Mouse (Mus musculus) stomach, embryonic 16.5 days (tissue): ENCODE measurements around the gene Zbtb46. TPM values are rescaled to one million over a fixed set of nuclear protein-coding genes. Genes with fewer than 3 reads are reported as not detected.
A peak's percentile ranks its signal among the peaks of the same experiment; 100 is the strongest.

ENCODE experiments used
- ATAC-seq: fragments of 200-750 bp; cut with Nextera tagmentation; 2 replicates; pipeline ENCODE4 v1.8.0; 2017; ENCODE audit warnings: moderate number of reproducible peaks, moderate TSS enrichment; ENCODE audit not compliant: insufficient read depth, low FRiP score
- H3K27ac ChIP-seq: fragments of 300-500 bp; sonication (generic); 2 replicates; pipeline ENCODE4 v1.5.1; 2014; ENCODE audit warnings: low read length
- H3K27me3 ChIP-seq: fragments of 300-500 bp; sonication (generic); 2 replicates; pipeline ENCODE4 v1.6.1; 2014; ENCODE audit warnings: low read length, control low read depth, mixed read lengths; ENCODE audit not compliant: control insufficient read depth, insufficient read depth
- H3K36me3 ChIP-seq: fragments of 300-500 bp; sonication (generic); 2 replicates; pipeline ENCODE4 v1.6.1; 2014; ENCODE audit warnings: low read length; ENCODE audit not compliant: control insufficient read depth, insufficient read depth
- H3K4me1 ChIP-seq: fragments of 300-500 bp; sonication (generic); 2 replicates; pipeline ENCODE4 v1.6.1; 2014; ENCODE audit warnings: low read length, control low read depth, mixed read lengths; ENCODE audit not compliant: control insufficient read depth, insufficient read depth
- H3K4me2 ChIP-seq: fragments of 300-500 bp; sonication (generic); 2 replicates; pipeline ENCODE4 v1.6.1; 2014; ENCODE audit warnings: low read depth, low read length, mixed read lengths
- H3K4me3 ChIP-seq: fragments of 300-500 bp; sonication (generic); replicated peaks from 2 replicates; pipeline ENCODE4 v1.5.1; 2014; ENCODE audit warnings: mild to moderate bottlenecking, low read length
- H3K9ac ChIP-seq: fragments of 300-500 bp; sonication (generic); 2 replicates; pipeline ENCODE4 v1.6.1; 2014; ENCODE audit warnings: low read length
- H3K9me3 ChIP-seq: fragments of 300-500 bp; sonication (generic); replicated peaks from 2 replicates; pipeline ENCODE4 v1.6.1; 2016; ENCODE audit warnings: low read length, control low read depth; ENCODE audit not compliant: control insufficient read depth
- WGBS: fragments of 180-500 bp; shearing (Covaris S2); extraction: QIAGEN DNeasy Blood & Tissue Kit; methylation state at CpG from one replicate; pipeline ENCODE4 v1.1.7; 2014; 5-methylcytosine and 5-hydroxymethylcytosine counted together
- polyA plus RNA-seq: library from polyadenylated mRNA; unstranded; fragments of >200 nt; fragmentation: Nextera tagmentation; extraction: Ambion mirVana; gene quantifications from 2 replicates; pipeline ENCODE4 v1.2.1, GENCODE M21; 2015

Zbtb46 gene
- polyA plus RNA-seq, 1 experiment from 2014 or later = 9.7 TPM

- WGBS = 67% methylated on average over 4 of the region's 4 CpGs
- no peaks in the 10 kb centered on the region for H3K9me3 ChIP-seq
- no peak overlapping the region for H3K4me3 ChIP-seq
- no peaks in the 10 kb centered on the region for H3K27me3 ChIP-seq
- no peak for ATAC-seq
- H3K9ac ChIP-seq = no peak overlapping the region
- H3K4me1 ChIP-seq = no peaks in the 10 kb centered on the region
- no peak overlapping the region for H3K4me2 ChIP-seq
- no peaks in the 10 kb centered on the region for H3K36me3 ChIP-seq
- no peak overlapping the region for H3K27ac ChIP-seq
Observed at GRCm38 (mm10) chr2:181420426-181420825, 38.8 kb downstream of the Zbtb46 start.

- no peak overlapping the region for H3K9ac ChIP-seq
- no peak overlapping the region for H3K4me2 ChIP-seq
- H3K27me3 ChIP-seq = no peaks in the 10 kb centered on the region
- no peak for ATAC-seq
- no peak overlapping the region for H3K4me3 ChIP-seq
- H3K36me3 ChIP-seq = no peaks in the 10 kb centered on the region
- WGBS = 72% methylated on average over 7 of the region's 7 CpGs
- H3K27ac ChIP-seq = no peak overlapping the region
- H3K9me3 ChIP-seq = no peaks in the 10 kb centered on the region
- no peaks in the 10 kb centered on the region for H3K4me1 ChIP-seq
Observed at GRCm38 (mm10) chr2:181419359-181419758, 39.9 kb downstream of the Zbtb46 start.

- 50% methylated on average over 3 of the region's 3 CpGs for WGBS
- Histone ChIP-seq H3K36me3 (no peaks in the 10 kb centered on the region), H3K4me2 (no peak overlapping the region), H3K9me3 (no peaks in the 10 kb centered on the region), H3K4me3 (no peak overlapping the region), H3K27ac (no peak overlapping the region), H3K4me1 (no peaks in the 10 kb centered on the region), H3K9ac (no peak overlapping the region), H3K27me3 (no peaks in the 10 kb centered on the region)
- no peak for ATAC-seq
Observed at GRCm38 (mm10) chr2:181415945-181416344, 43.3 kb downstream of the Zbtb46 start.

- Histone ChIP-seq H3K4me3 (no peak overlapping the region), H3K27ac (no peak overlapping the region), H3K4me2 (no peak overlapping the region), H3K27me3 (no peaks in the 10 kb centered on the region), H3K4me1 (no peaks in the 10 kb centered on the region), H3K9me3 (no peaks in the 10 kb centered on the region), H3K36me3 (no peaks in the 10 kb centered on the region), H3K9ac (no peak overlapping the region)
- WGBS = 39% methylated on average over 2 of the region's 2 CpGs
- ATAC-seq = no peak
Observed at GRCm38 (mm10) chr2:181413141-181413540, 46.1 kb downstream of the Zbtb46 start.

GRCm38 (mm10) chr2:181410760-181411473 is 48.3 kb downstream of the Zbtb46 start:
- Histone ChIP-seq H3K36me3 (no peaks in the 10 kb centered on the region), H3K4me3 (no peak overlapping the region), H3K27ac (no peak overlapping the region), H3K27me3 (no peaks in the 10 kb centered on the region), H3K4me2 (no peak overlapping the region), H3K9ac (no peak overlapping the region), H3K9me3 (no peaks in the 10 kb centered on the region), H3K4me1 (no peaks in the 10 kb centered on the region)
- peak; percentile 62; the same call in 1 of the 2 replicates for ATAC-seq
- WGBS = 48% methylated on average over 4 of the region's 4 CpGs

GRCm38 (mm10) chr2:181409643-181410042 is 49.6 kb downstream of the Zbtb46 start:
- Histone ChIP-seq H3K4me3 (no peak overlapping the region), H3K4me2 (no peak overlapping the region), H3K36me3 (no peaks in the 10 kb centered on the region), H3K9me3 (no peaks in the 10 kb centered on the region), H3K27ac (no peak overlapping the region), H3K4me1 (no peaks in the 10 kb centered on the region), H3K9ac (no peak overlapping the region), H3K27me3 (no peaks in the 10 kb centered on the region)
- 72% methylated on average over 7 of the region's 7 CpGs for WGBS
- ATAC-seq = no peak

- Histone ChIP-seq H3K36me3 (no peaks in the 10 kb centered on the region), H3K4me3 (no peak overlapping the region), H3K4me1 (no peaks in the 10 kb centered on the region), H3K27me3 (no peaks in the 10 kb centered on the region), H3K9me3 (no peaks in the 10 kb centered on the region), H3K27ac (no peak overlapping the region), H3K4me2 (no peak overlapping the region), H3K9ac (no peak overlapping the region)
- WGBS = 85% methylated on average over 3 of the region's 3 CpGs
- ATAC-seq = no peak
Observed at GRCm38 (mm10) chr2:181403722-181404121, 55.5 kb downstream of the Zbtb46 start.

- H3K4me2 ChIP-seq = no peak overlapping the region
- no peaks in the 10 kb centered on the region for H3K27me3 ChIP-seq
- no peaks in the 10 kb centered on the region for H3K4me1 ChIP-seq
- WGBS = 14% methylated on average over 1 of the region's 1 CpGs
- no peak overlapping the region for H3K27ac ChIP-seq
- no peaks in the 10 kb centered on the region for H3K36me3 ChIP-seq
- H3K9ac ChIP-seq = no peak overlapping the region
- no peaks in the 10 kb centered on the region for H3K9me3 ChIP-seq
- H3K4me3 ChIP-seq = no peak overlapping the region
- ATAC-seq = no peak
Observed at GRCm38 (mm10) chr2:181401497-181401896, 57.7 kb downstream of the Zbtb46 start.

GRCm38 (mm10) chr2:181397207-181397761 is 61.9 kb downstream of the Zbtb46 start:
- no peaks in the 10 kb centered on the region for H3K36me3 ChIP-seq
- H3K4me3 ChIP-seq = no peak overlapping the region
- 63% methylated on average over 5 of the region's 5 CpGs for whole genome bisulfite sequencing
- H3K9me3 ChIP-seq = no peaks in the 10 kb centered on the region
- no peak for ATAC-seq
- no peak overlapping the region for H3K9ac ChIP-seq
- H3K27me3 ChIP-seq = no peaks in the 10 kb centered on the region
- H3K4me1 ChIP-seq = no peaks in the 10 kb centered on the region
- no peak overlapping the region for H3K27ac ChIP-seq
- no peak overlapping the region for H3K4me2 ChIP-seq
